Mouse (Mus musculus) myocyte (in vitro differentiated cells): ENCODE measurements around the gene Fam196b.

Experiments
- POLR2A ChIP-seq: IDR thresholded peaks from one replicate; pipeline ENCODE4 v1.6.1; 2011; ENCODE audit warnings: low read depth, mild to moderate bottlenecking, control low read depth, moderate library complexity; ENCODE audit not compliant: insufficient read length
- POLR2AphosphoS2 ChIP-seq: IDR thresholded peaks from one replicate; pipeline ENCODE4 v1.6.1; 2011; ENCODE audit warnings: low read depth, control low read depth; ENCODE audit not compliant: insufficient read length
- TCF12 ChIP-seq: IDR thresholded peaks from one replicate; pipeline ENCODE4 v1.6.1; 2011; ENCODE audit warnings: mild to moderate bottlenecking, control low read depth; ENCODE audit not compliant: poor library complexity, insufficient read depth, severe bottlenecking

DNA sequence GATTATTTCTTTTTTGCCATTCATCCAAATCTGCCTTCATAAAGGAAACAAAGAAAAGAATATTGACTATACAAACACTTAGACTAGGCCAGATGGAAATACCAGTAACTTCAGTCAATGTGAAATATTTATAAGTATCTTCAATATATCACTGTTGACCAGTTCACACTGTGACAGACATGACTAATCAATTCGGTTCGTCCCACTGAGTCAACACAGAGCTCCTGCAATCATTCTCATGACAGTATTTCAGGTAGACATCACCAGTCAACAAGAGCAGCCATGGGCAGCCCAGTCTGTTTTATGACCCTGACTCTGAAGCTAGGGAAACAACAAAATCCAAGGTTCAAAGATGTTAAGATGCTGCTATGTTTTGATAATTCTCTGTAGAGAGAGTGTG lies 117.4 kb downstream of the Fam196b start:
- no peak for TF ChIP-seq POLR2A
- no peak for TF ChIP-seq TCF12
- no peak for TF ChIP-seq POLR2AphosphoS2
